Mouse (Mus musculus) heart, adult 8-10 months (tissue): ENCODE measurements at regions not wholly inside any gene's neighbourhood (a gene's known extent, or its start where the extent isn't known, plus 50 kb on each side); places are given as distances from the start of the nearest gene placed in this dataset.

Source experiments
- DNase-seq: peaks from one replicate; pipeline ENCODE4 v3.0.0; 2022; ENCODE audit warnings: low spot score

DNA sequence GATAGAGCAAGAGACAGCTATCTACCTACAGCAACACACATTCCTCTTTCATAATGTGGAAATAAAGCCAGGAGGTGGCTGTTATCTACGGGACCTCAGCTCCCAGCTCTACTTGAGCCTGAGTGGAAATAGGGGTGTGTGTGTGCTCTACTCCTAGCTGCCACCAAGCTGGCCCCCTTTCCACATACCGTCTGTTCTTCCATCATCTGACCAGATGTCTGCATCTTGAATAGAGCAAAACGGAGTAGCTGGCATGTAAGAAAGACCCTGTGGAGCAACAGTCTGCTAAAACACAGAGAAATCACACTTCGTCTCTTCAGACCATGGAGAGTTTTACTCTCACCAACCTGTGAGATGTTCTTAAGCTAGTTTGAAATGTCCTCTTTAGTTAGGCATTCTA, 454.9 kb downstream of the 1700129C05Rik start:
- no peak for DNase-seq

DNA sequence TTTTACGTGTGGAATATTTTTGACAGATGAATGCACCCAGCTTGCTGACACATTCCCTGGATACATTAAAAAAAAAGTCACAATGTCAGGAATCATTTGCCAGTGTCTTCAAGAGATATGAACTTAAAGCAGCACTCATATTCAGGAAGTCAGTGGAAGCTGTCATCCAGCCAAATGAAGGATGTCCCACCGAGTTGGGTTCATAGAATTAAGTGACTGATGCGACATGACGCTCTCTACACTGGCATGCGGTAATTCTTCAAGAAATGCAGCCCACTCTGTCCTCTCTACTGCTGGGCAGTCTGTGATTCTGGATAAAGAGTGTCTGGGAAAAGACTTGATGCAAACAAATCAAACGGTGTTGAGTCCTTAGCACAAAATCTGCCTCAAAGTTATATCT, 463.9 kb downstream of the 1700129C05Rik start:
- no peak for DNase-seq

DNA sequence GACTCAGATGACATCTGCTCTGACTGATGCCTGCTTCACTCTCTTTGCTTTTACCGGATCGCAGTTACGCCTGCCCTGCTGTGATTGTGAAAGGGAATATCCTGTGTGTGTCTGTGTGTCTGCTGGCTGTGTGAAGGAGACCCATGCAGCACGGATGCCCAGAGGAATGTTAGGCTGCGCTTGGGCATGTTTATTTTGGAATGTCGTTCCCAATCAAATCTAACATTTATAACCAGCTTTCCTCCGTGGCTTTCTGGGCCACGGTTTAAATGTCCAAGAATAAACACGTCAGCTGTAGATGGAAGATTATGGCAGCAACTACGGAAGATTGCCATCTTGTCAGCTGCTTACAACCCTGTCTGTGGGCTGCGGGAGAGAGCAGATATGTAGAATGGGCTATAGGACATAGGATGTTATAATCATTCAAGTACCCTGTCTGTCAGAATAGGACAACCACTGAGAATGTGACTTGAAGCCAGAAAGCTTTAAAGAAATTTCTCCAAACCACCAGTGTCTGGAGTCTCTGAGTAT, 464.5 kb downstream of the 1700129C05Rik start:
- no peak for DNase-seq

DNA sequence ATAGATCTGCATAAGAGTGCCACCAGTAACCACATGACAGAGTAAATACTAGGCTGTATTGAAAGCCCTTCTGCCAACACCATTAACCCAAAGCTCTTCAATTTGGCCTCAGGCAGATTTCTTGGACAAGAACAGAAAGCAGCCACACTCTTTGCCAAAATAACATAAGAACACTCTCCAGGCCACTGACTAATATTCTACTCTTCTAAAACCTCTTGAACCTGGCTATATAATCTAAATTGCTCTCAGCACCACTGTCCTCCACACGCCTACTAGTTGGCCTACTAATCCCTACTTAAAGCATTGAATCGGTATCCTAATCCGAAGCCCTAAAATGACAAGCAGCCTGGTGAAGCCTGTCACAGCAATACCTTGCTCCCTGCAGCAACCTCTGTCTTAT, 467.5 kb downstream of the 1700129C05Rik start:
- DNase-seq: no peak

DNA sequence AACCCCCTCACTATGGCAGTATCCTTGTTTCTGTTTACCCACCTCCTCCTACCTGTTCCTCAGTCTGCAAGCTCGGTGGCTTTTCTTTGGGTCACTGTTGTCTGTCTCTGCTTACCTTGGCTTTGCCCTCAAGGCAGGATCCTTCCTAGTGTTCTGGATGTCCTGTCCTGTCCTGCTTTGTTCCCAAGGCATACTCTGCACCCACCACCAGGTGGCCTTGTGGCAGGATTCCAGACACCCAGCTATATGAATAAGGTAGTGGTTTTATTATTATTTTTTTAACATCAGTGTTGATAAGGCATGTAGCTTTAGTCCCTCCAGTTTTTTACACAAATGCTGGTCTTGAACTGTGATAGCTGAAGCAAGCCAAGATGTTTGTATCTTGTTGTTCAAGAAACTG, 478.7 kb downstream of the 1700129C05Rik start:
- no peak for DNase-seq

DNA sequence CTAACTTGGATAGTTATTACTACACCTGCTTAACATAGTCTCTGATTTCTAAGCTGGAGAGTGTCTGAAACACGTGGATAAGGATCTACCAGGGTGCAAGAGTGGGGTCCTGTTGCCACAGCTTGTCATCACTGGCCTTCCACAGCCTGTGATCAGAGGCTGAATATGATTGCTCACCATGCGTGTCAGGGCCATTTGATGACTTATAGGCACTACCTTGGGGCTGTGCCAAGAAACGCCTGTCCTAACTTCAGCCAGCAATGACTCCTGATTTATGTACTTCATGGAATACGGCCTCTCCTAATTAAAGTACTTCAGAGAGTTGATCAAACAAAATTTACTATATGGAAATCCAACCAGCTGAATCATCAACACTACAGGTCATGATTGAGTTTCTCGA, 480.1 kb downstream of the 1700129C05Rik start:
- no peak for DNase-seq

DNA sequence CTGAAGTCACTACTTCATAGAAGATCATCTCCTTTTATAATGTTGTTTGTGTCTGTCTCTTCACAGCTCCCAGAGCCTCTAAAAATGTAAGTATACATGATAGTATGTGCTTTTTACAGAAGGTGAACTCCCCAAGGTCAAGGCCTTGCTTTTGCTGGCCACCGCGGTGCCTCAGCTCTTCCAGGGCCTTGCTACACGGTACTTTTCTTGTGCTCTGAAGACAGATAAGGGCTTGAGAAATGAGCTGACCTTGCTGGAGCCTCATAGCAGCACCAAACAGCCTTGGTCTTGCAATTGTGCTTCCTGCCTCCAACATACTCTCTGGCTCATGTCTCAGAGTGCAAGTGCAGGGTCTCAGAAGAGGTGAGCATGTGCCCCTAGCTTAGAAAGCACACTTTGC, 481.3 kb downstream of the 1700129C05Rik start:
- no peak for DNase-seq

DNA sequence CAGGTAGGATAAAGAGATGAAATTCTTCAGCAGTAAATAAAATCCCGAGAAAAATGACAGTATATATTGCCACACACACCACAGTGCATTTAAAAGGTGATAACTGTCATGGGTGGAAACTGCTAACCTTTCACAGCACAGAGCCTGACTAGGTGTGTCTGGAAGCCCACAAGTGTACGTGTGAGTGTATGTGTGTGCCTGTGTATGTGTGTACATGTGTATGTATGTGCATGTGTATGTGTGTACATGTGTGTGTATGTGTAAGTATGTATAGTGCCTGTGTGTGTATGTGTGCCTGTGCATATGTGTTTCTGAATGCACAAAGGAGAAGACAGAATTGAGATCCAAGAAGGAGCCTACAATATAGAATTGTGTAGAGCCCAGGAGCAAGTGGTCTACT, 485.4 kb downstream of the 1700129C05Rik start:
- DNase-seq: no peak

DNA sequence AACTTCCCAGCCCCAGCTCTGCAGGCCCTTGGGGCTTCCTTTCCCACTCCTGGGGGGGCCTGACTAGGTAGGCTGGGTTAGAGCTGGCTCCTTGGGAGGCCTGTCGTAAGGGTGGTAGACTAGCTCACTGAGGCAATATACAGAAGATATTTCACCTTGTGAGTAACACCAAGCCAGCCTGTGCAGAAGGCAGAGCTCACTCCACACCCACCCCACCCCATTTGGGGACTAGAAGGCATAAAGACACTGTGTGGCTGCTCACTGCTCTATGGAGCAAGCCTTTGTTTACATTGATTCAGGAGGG, 485.8 kb downstream of the 1700129C05Rik start:
- no peak for DNase-seq

DNA sequence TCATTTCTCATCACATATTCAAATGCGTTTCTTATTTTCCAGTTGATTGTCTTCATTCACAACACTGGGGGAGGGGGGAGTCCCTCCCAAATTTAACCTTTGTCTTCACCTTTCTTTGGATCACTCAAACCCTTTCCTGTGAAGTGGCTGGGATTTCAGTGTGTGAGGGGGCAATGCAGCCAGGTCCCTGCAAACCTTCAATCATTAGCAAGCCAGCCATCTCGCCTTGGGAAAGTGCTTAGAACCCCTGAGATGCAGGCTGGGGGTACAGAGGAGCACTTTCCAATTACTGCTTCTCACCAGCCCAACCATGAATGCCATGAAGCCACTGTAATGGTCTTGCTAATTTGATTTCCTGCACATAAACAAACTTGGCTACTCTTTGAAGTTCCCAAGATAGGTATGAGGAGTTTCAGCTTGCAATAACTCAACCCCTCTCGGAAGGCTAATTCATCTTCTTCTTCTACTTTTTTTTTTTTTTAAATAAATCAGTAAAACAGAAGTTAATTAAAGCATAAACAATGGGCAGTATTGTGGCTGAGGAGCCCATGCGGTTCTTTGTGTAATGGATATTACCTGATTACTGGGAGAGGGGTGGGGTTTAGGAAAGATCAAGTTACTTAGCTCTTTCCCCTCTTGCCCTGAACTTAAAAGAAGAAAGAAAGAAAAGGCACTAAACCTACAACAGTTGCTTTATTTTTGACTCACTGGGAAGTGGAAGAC, 486.3 kb downstream of the 1700129C05Rik start:
- no peak for DNase-seq

DNA sequence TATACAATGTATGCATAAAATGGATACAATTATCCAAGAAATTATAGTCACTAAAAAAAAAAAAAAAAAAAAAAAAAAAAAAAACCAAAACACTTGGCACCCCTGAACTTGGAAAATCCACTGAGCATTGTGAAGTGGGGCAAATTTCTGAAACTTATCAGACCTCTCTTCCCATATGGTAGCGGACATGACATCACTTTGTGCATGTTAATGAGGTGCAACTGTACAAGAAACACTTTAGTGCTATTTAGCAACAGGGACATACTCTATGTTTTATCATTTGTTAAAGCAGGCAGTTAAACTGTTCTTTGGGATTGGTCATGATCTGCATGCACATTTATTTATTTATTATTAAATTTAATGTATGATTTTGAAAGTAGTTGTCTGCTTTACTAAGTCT, 489.7 kb downstream of the 1700129C05Rik start:
- DNase-seq: no peak

DNA sequence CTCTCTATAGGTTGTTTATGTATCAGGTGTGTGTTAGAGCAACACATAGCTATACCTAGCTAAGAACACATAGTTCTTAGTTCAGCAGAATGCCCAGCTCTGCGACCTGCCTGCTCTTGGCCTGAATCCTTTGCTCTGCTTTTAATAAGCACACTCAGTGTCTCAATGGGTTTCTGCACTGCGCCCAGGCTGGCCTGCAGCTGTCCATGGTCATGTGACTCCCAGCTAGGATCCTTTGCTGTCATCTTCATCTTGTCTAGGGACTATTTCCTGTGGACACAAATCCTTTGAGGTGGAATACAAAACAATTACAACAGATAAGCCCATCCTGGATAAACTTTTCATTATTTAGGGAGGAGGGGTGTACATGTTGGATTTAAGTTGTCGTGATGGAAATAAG, 490.7 kb downstream of the 1700129C05Rik start:
- no peak for DNase-seq

DNA sequence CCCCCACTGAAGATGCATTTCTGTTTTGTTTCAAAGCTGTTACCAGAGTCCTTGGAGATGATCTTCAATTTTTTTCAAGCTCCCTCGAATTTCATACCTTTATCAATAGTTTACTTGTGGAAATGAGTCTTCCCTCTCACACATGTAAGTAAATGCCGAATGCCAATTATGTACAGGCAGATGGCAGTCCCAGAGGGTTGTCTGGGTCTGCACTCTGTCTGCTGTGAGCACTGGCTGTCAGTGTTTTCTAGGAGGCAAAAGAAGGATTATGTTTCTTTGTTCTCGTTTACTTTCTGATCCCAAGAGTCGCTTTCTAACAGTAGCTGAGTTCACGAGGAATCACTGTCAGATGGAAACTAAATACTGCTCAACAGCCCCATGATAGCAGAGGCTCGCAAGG, 491.5 kb downstream of the 1700129C05Rik start:
- no peak for DNase-seq

DNA sequence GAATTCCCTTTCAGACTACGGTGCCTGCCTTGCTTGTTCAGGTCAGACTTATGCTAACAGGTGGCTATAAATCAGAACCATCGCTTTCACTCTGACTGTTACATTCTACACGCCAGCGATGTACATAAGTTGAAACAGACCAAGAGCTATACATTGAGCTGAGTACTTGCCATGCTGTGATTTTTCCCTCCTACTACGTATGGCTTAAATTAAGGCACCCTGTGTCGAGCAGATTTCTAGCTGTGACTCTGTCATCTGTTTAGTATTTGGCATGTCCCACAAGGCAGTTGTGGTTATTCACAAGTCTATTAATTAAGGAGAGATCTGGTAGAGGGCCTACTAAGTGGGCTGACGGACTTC, 504.4 kb downstream of the 1700129C05Rik start:
- DNase-seq: no peak

DNA sequence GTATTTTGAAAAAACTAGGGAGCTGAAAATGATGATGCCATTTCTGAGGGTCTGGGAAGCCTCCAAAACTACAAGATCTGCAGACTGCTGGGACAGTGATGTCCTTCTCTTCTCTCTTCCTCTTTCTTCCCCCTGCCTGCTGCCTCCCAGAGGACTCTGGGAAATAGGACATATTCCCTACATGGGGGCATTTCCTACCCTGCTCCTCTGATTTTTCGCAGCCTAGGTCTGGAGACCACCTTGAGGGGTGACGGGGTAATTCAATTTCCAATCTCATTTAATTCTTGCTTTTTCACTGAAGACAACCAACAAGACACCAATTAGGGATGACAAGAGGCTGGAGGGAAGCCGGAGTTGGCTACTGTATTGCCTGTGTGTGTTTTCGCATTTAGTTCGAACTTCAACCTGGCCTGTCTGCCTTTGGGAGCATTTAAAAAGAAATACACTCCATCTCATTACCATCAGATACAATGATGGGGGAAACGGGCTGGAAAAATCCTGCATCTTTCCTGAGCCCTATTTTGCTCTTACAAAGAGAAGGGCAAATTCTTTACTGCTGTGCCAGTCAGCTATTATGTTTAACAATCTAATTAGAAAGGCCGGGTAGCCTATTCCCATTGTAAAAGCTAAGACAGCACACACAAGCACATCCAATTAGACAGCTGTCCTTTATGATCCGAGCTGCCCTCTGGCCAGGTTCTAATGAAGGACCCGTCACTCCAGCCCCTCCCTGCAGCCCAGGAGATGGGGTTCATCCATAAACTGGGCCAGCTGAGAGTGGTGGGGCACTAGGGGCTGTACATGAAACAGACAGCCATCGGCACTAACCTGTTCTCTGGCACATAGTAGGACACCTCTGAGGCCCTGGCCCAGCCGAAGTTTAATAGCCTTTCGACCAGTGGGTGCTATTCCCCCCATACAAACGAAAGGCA, 505.0 kb downstream of the 1700129C05Rik start:
- DNase-seq: no peak

DNA sequence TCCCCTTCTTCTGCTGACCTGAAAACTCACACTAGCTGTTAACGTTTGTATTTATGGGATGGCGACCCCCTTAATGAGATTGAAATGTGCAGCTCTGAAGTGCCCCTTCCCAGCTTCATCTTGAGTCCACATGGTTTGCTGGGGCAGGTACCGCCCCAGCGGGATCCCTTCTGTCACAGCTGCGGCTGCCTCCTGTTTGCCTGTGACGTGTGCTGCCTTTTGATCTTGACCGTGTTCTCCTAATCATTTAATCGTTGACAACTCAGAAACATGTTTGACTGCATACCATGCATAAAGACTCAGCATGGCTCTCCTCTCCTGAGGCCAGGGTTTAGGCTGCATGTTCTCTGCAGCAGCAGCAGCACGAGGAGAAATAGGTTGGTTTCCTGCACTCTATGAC, 511.5 kb downstream of the 1700129C05Rik start:
- DNase-seq: no peak

DNA sequence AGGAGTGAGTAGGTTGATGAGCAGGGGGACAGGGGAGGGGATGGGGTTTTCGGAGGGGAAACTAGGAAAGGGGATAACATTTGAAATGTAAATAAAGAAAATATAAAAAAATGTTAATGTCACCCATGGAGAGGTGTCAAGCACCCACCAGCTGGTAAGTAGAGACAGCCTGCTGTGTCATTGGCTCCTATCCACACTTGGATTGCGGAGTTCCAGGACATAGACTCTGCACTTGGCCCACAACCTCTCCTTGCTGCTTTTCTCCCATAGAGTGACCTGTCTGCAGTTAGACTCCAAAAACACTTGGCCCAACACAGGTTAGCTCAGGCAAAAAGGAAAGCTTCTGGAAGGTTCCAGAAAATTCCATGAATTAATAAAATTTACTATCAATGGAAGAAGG, 514.4 kb downstream of the 1700129C05Rik start:
- DNase-seq: no peak

DNA sequence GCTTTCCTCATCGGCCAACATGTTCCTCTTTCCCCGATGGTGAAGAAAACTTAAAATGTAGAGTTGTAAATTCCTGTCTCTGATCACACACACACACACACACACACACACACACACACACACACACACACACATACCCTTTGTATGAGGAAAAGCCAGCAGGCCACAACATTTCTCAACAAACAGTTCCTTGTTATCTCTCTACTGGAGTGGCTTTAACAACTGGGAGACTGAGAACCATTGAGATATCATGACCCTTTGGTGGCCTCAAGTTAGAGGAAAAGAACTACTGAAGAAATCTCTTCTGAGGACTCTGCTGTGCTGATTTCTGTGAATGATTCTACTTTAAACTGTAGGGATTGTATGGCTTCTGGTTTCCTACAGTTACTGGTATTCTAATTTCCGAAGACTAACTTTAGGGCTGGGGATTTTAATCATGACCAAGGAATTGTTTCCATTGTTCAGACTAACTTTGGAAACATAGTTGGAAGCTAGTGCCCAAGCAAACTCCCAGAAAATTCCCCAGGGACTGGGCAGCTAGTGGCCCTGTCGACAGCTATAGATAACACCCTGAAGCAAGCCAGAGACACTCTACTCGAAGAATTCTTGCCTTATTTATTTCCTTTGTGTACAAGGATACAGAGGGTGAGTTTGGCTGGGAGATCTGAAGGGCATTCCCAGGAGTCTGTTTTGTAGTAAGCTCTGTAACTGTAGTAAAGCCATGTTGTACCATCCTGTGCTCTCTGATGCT, 516.0 kb downstream of the 1700129C05Rik start:
- DNase-seq: peak; percentile 6

DNA sequence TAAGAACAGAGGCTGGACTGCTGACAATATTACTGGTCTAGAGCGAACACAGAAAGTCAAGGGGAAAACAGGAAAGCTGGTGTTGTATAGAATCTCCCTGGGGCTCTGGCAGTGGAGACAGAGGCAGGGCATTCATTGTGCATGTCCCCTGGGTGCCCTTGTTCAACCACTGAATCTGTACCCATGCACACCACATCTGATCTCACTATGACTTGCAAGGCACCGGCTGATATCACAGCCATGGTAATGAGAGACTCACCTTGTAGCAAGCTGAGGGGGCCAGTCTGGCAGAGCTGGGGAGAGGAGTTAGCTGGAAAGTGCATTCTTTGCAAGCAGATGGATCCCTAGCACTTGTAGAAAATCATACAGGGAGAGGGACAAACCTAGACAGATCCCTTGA, 522.5 kb downstream of the 1700129C05Rik start:
- DNase-seq: no peak

DNA sequence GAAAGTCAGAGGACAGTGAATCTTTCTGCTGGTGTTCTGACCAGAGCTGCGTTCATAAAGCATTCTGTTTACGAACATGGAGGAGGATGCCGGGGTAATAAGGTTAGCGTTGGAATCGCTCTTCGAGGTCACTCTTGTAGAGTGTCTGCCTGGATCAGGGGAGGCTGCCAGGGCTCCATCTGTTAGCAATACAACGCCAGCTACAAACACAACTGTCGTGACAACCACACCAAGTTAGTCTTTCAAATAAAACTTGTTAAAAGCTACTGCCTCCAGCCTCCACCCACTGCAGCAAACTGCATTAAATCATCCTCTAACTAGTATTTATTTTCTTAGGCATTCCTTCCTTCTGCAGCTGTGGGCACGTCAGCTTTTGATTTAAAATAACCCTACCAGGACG, 525.0 kb downstream of the 1700129C05Rik start:
- no peak for DNase-seq

DNA sequence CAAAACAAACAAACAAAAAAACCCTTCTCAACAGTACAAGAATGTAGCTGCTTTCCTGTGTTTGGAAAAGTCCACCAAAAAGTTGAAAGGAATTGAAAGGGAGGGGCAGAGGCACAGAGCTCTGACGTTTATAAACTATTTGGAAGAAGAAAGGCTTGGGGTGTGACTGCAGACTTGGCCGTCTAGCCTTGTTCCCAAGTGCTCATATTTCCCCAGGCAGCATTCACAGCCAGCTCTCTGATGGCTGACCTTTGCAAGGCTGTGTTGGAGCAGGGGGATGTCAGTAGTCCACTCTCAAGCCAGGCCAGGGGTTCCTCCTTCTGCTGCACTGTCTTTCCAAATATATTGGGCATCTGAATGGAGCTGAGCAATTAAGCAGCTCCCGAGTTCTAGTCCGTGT, 534.5 kb downstream of the 1700129C05Rik start:
- DNase-seq: peak; percentile 26

DNA sequence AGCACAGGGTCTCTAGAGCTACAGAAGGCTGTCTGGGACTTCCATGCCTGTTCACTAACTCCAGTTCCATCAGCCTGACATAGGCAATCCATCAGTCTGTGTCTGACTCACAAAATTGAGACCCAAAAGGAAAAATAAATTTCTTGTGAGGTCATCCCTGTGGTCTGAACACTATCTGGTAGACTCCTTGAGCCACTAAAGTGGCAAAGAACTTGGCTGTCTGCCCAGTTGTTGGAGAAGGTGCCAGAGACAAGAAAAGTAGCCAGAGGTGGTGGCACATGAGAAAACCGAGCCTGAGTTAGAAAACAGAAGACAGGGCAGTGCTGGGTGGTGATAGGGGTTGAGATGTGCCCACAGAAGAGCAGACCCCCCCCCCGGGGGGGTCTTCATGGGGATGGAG, 535.0 kb downstream of the 1700129C05Rik start:
- DNase-seq: peak; percentile 33
